Mouse (Mus musculus) adrenal gland, adult (tissue): Measurements from ENCODE around the gene Wdr93.
"Not testable (repeated sequence)": the region's sequence is repeated elsewhere in the genome, so short reads cannot be mapped to it uniquely, and the experiment has no call there.

Experiments used
- DNase-seq, 2 experiments: peaks; one replicate each; pipeline ENCODE4 v3.0.0; 2022 to 2023; ENCODE audit warnings: low spot score in 1 of 2; ENCODE audit not compliant: inconsistent age in 2 of 2

The Wdr93 gene

DNA sequence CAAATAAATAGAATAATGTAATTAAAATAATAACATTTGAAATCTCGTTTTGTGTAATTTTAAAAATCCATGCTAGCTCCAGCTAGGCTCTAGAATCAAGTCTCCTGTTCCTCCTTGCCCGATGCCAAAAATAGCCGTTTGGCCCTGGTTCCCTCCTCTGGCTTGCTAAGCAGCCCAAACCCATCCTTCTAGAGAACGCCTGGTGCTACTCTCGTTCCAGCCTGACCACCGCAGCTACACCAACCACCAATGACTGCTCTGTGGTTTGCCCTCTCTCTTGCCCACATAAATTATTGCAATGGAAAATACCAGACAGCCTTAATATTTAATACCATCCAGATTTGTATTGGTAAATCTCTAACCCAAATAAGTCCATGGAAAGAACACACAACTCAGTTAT lies 4.7 kb downstream of the Wdr93 start:
- no peak for DNase-seq

GRCm38 (mm10) chr7:79749511-79749910 lies 6.5 kb downstream of the Wdr93 start:
- no peak for DNase-seq

DNA sequence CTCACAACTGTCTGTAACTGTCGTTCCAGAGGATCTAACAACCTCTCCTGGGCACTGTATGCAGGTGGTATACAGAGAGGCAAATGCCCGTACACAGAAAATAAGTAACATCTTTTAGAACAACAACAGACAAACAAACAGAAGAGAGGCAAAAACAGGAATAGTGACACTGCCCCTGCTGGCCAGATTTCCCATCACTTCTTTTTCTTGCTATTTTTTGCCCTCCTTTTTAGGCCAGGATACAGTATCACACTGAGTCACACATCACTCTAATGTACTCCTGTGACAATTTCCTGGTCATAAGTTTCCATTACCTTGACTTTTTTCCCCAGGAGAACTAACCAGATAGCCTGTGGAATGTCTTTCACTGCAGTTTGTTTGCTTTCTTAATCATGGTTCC lies 13.4 kb downstream of the Wdr93 start:
- peak in 1 of 2 experiments; percentile 79 for DNase-seq

DNA sequence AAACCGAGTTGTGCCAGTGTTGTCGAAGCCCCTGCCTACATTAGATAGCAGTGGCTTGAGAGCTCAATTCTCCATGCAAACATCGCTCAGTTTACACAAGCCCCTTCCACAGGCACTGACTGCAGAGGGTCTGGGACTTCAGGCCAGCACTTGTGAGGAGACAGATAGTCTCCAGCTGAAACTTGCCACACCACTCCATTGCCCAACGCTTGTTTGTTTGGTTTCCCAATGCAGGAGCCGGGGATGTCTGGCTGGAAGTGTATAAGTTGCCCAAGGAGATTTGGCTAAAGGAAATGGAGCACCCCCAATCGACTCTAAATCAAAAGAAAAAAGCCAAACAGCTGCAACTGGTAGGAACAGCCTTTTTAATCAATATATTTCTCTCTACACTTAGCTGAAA lies 15.2 kb downstream of the Wdr93 start:
- peak in 1 of 2 experiments; percentile 85 for DNase-seq

DNA sequence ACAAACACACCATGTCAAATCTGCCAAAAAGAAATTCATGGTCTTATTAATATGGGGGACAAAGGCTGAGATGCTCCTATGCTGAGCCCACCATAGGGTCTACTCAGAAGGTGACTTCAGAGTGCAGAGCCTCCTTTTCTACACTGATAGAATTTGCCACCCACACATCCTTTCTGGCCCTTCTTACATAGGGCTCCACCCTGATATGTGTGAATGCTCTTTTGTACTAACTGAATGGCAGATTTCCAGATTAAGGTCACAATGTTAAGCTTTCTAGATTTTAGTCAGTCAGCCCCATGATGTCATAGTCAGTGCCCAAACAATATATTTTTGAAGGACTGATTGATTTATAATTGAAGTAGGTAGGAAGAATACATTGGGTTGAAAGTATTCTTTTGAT lies 16.8 kb downstream of the Wdr93 start:
- no peak for DNase-seq

GRCm38 (mm10) chr7:79761124-79761876 lies 18.3 kb downstream of the Wdr93 start:
- peak; percentile 43 to 73 for DNase-seq

DNA sequence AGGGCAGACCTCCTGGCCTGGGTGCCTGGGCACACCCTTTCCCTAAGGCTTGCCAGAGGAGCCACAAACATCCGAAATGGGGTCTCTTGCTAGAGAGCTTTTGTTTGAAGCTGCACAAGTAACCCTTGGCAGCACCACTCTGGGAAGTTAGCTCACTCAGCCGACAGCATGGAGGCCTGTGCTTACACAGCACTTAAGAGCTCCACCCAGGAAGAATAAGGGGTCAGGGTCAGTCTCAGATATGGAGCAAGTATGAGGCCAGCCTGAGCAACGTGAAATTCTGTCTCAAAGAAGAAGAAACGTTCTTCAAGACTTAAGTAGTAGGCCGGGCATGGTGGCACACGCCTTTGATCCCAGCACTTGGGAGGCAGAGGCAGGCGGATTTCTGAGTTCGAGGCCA lies 19.1 kb downstream of the Wdr93 start:
- DNase-seq: peak in 1 of 2 experiments; percentile 61

GRCm38 (mm10) chr7:79765991-79766390 lies 23.0 kb downstream of the Wdr93 start:
- no peak for DNase-seq

GRCm38 (mm10) chr7:79769664-79770063 lies 26.7 kb downstream of the Wdr93 start:
- DNase-seq: no peak

GRCm38 (mm10) chr7:79771561-79772512 lies 28.9 kb downstream of the Wdr93 start:
- DNase-seq: peak; percentile 55 to 82

- peak; percentile 83 to 96 for DNase-seq
These were observed 38.0 kb downstream of the Wdr93 start for GRCm38 (mm10) chr7:79780647-79781626.

- peak in 1 of 2 experiments; percentile 67 for DNase-seq
These were observed 39.0 kb downstream of the Wdr93 start for GRCm38 (mm10) chr7:79781826-79782515.

DNA sequence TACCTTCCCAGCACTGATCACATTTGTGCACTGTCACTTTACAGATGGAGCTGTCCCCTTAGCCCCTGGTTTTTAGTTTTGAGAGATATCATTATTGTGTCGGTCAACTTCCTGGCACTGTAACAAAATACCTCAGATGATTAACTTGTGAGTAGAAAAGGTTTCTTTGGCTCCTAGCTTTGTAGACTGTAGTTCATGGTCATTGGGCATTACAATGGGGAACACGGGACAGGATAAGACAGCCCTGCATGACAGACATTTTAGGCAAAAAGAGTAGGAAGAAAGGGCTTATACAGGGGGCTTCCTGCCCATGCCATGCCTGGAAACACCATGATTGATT lies 39.5 kb downstream of the Wdr93 start:
- DNase-seq: no peak

DNA sequence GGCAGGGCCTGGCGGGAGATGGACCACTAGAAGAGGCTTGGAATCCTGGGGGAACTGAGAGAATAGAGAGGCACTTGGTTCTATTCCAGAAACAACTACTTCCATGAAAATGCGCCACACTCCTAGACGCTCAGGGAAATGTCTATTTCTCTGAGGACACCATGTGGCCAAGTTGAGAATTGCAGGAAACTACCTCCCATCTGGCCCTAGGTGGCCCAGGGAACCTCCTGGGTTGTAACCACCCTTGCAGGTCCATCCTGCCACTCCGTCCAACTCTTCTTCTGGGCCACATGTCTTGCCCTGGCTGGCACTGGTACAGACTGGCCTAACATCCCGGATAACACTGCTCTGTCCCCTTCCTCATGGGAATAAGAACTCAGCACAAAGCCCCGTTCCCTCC lies 43.3 kb downstream of the Wdr93 start:
- peak; percentile 71 to 93 for DNase-seq

DNA sequence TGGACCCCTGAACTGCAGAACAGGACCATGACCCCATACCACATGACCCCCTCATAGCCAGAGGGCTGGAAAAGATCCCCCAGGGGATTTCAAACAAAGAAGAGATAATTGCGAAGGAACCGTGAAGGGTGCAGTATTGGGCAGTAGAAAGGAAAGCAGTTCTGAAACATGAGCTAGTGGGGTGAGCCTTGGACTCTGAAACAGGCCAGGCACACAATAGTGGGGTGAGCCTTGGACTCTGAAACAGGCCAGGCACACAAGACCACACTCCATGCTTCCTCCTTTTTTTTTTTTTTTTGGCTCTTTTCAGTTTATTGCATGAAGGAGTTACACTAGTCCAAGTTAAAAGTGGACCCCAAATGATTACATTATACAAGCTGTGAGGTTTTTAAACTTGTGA lies 46.8 kb downstream of the Wdr93 start:
- DNase-seq: not testable (repeated sequence)

DNA sequence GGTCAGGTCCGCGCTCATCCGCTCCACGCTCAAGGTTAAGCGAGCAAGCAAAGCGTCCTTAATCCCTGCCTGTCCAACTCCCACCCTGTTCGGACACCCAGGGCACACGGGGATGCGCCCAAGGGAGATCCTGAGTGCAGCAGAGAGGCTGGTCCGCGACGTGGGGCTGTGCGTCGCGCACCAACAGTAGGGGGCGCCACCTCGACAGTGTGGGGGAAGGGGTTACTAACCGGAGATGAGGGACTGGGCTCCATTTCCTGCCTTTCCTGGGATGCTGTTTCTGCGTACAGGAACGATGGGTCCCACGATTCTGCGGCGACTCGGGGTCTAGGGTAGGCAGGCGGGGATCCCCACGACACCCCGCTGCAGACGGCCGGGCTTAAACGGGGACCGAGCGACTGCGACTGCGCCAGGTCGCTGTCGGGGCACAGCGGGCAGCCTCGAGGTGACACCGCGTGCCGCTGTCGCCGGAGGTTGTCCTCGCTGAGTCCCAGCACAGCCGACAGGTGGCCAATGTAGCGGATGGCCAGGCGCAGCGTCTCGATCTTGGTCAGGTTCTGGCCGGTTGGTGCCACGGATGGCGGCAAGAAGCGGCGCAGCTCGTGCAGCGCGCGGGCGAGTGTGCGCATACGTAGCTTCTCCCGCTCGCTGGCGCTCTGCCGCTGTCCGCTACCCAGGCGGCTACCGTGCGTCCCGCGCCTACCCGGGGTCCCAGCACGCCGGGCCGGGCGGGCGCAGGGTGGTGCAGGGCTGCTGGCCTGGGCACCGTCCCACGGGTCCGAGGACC lies 49.9 kb downstream of the Wdr93 start:
- DNase-seq: peak; percentile 44 to 80

DNA sequence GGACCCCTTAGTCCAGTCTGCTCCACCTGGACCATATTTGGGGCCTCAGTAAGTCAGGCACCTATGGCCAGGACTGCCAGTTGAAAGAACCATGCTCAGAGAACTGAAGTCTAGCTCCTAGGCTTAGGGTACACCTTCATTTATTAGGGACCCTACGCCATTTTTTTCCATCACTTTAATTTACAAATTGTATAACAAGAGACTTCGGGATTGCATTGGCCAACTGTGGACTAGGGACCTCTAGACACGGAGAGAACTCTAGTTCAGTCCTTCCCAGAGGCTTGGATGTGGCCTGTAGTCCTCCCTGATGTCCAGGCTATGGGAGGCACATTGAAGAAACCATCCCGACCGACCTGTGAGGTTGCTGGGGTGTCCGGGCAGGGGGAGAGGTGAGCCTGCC lies 50.7 kb downstream of the Wdr93 start, which contains the start of gene Mesp1:
Gene Mesp1 (minus strand): TSS at position 101 of the 400 bp plus-strand sequence.
- DNase-seq: no peak

DNA sequence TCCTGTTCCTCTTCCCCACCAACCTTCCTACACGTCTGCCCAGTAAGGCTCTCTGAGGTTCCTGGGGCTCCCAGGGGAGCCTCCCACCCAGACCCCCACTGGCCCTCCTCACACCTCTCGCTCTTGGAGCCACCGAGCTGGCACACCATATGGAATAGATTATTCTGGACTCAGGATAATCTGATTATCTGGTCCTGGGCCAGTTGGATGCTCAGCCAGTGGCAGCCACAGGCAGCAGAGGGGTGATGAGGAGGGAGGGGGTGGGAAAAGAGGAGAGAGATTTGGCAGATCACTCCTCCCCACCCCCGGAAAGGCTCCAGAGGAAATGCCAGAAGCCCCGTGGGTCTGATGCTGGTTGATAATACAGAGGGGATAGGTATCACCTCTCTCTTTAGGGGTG lies 55.6 kb downstream of the Wdr93 start:
- no peak for DNase-seq

DNA sequence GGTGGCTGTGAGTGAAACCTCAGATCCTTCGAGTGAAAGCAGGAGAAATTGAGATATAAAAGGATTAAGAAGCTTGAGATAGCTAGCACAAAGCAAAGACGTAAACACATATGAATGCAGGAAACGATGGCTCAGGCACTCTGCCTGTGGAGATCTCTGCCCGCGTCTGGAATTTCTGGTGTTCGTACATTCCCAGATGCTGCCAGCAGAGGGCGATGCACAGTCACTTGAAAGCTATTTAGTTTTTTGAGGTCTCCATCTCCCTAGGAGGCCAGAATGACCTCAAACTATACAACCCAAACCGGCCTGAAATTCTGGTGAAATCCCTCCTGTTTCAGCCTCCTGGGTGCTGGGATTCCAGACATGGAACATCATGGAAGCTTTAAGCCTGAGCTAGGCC lies 56.1 kb downstream of the Wdr93 start:
- peak; percentile 76 to 94 for DNase-seq
